Mouse (Mus musculus): ENCODE measurements around the gene Usp54.

DNA sequence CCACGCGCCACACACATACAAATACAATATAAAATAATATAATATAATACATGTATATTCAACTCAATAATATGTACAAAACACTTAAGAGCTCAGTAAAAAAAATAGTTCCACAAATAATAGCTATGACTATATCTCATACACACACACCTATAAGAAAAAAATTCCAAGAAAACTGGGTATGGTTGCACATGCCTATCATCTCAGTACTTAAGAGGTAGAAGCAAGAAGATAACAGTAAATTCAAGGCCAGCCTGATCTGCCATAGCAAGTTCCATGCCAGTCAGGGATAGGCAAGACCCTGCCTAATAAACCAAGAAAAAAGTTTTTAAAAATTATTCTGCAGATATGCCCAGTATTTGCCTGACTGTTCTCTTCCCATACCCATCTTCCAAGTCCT lies 25.8 kb downstream of the Usp54 start:
- no peak for TF ChIP-seq ZNF384 (IDR thresholded peaks at IDR 0.05; ENCODE audit: low read depth, low read length)
- no peak for TF ChIP-seq ZC3H11A (IDR thresholded peaks at IDR 0.05; ENCODE audit: borderline replicate concordance, low read depth, low read length)
- no peak for TF ChIP-seq MAFK (IDR thresholded peaks at IDR 0.05; ENCODE audit: insufficient read depth, low read depth, low read length)
- no peak for TF ChIP-seq HCFC1 (IDR thresholded peaks at IDR 0.05; ENCODE audit: borderline replicate concordance, insufficient read depth, low read length)
